12 mouse cellular contexts compared by ENCODE assay signal in the genomic region with DNA sequence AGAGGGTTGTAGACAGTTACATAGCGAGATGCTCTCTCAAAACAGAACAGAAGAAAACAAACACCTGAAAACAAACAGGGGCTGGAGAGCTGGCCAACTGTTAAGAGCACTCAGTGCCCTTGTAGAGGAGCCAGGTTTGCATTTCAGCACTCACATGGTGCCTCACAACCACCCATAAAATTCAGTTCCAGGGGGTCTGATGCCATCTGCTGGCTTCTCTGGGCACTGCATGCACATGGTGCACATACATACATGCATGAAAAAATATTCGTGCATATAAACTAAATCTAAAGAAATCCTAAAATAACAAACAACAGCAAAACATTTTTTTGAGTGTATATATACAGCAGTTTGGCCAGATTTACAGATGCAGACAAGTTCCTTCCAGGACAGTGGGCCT.
DNase-seq lines count a peak whose midpoint lies in the region; TF ChIP-seq lines count a peak whose summit lies in the region.
"Had no signal": no experiment of that assay in that cellular context is flagged by ENCODE, and none has a peak within 500 bp of the region (broad histone marks: within the 10 kb centered on the region; RNA-seq: fewer than 3 reads in every experiment).

No protein-coding gene starts in this region.

- TF ChIP-seq CTCF in left cerebral cortex, adult 2 months (IDR thresholded peaks at IDR 0.05): peak; percentile 38

- no peak for DNase-seq in left cerebral cortex, adult 2 months (ENCODE audit: extremely low spot score in 1 of 2, low spot score in 2 of 2)
- no peak for DNase-seq in left cerebral cortex, postnatal 25 days (ENCODE audit: low spot score in 2 of 2)
- DNase-seq in thymus, postnatal 4 days: peak; percentile 24
- no peak for DNase-seq in thymus, postnatal 0 days (ENCODE audit: low spot score)
- DNase-seq in T-cell, adult 2 months (ENCODE audit: low spot score): peak; percentile 8
- no peak for DNase-seq in frontal cortex, postnatal 10 days (ENCODE audit: low spot score in 2 of 2)
- no peak for DNase-seq in right cerebral cortex, adult 18-20 months
- DNase-seq: adrenal gland, postnatal 25 days; cerebellum, adult 11-12 months; kidney, postnatal 10 days had no signal

- intact Hi-C loops in left cerebral cortex, adult 2 months (cut with DNase I): loop anchor here (10.0 kb wide), 3 partner anchors 149 to 551 kb away; no protein-coding TSS in a partner anchor
- intact Hi-C loops in left cerebral cortex, postnatal 25 days (cut with DNase I): loop anchor here (10.0 kb wide), 1 partner anchor 149 kb away; no protein-coding TSS in a partner anchor

- no peak overlapping the region for H3K27ac ChIP-seq in left cerebral cortex, adult 2 months
- H3K27ac ChIP-seq: limb, embryonic 15.5 days had no signal

- no peak overlapping the region for H3K4me3 ChIP-seq in left cerebral cortex, adult 2 months
- H3K4me3 ChIP-seq: limb, embryonic 15.5 days; megakaryocyte, embryonic 14.5 days had no signal

Comparison
In these comparisons a context has a peak if more than half of its experiments do, and no peak if none do; other contexts are left out.
1. DNase-seq: peak in thymus, postnatal 4 days (single experiment) and T-cell, adult 2 months (single experiment); none in left cerebral cortex, adult 2 months (0 of 2), left cerebral cortex, postnatal 25 days (0 of 2), thymus, postnatal 0 days (single experiment), frontal cortex, postnatal 10 days (0 of 2) and right cerebral cortex, adult 18-20 months (single experiment).